ENCODE assay signal across 8 mouse cellular contexts in the genomic region with DNA sequence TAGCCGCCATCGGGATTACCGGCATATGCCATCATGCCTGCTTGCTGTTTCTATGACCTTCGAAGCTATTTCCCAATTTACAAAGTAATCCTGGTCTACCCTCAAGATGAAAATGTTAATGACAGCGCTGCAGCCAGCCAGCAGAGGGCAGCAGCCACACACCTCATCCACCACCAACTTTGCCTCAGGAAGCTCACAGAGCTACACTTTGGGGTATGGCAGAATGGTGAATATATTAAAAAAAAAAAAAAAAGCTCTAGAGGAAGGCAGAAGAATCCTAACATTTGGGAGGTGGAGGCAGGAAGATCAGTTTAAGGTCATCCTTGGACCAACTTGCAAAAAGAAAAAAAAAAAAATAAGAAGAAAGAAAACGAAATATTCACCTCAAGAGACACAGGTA. TPM values are rescaled to one million over a fixed set of nuclear protein-coding genes. Genes with fewer than 3 reads are reported as not detected.
DNase-seq lines count a peak whose midpoint lies in the region; ATAC-seq and TF ChIP-seq lines count a peak whose summit lies in the region.

No protein-coding gene starts in this region.

- ATAC-seq in intestine, postnatal 0 days = no peak
- no peak for ATAC-seq in limb, embryonic 11.5 days (ENCODE audit: insufficient number of reproducible peaks, low FRiP score, low TSS enrichment, low read depth)
- no peak for ATAC-seq in neural tube, embryonic 11.5 days (ENCODE audit: insufficient read depth, low FRiP score, low TSS enrichment)

- 16% methylated on average over 6 of the region's 6 CpGs for WGBS in intestine, postnatal 0 days
- WGBS in limb, embryonic 11.5 days = 13% methylated on average over 6 of the region's 6 CpGs
- WGBS in neural tube, embryonic 11.5 days = 17% methylated on average over 6 of the region's 6 CpGs

- H3K36me3 ChIP-seq in intestine, postnatal 0 days (ENCODE audit: control insufficient read depth, insufficient read depth) = no peaks in the 10 kb centered on the region
- no peaks in the 10 kb centered on the region for H3K36me3 ChIP-seq in limb, embryonic 11.5 days (ENCODE audit: control insufficient read depth, insufficient read depth, low read length)
- H3K36me3 ChIP-seq in neural tube, embryonic 11.5 days (ENCODE audit: control insufficient read depth, insufficient read depth, low read length) = 0 out of 2 replicates have a peak, but pooled peaks cover 2% of the 10 kb centered on the region

- H3K9me3 ChIP-seq in intestine, postnatal 0 days (ENCODE audit: control insufficient read depth) = no peaks in the 10 kb centered on the region
- no peaks in the 10 kb centered on the region for H3K9me3 ChIP-seq in limb, embryonic 11.5 days (ENCODE audit: control insufficient read depth, low read length)
- H3K9me3 ChIP-seq in neural tube, embryonic 11.5 days (ENCODE audit: control insufficient read depth, low read length) = no peaks in the 10 kb centered on the region

- no peak overlapping the region for H3K4me3 ChIP-seq in intestine, postnatal 0 days (ENCODE audit: low read depth, low read length)
- no peak overlapping the region for H3K4me3 ChIP-seq in limb, embryonic 11.5 days (ENCODE audit: low read depth, low read length)
- no peak overlapping the region for H3K4me3 ChIP-seq in neural tube, embryonic 11.5 days (ENCODE audit: low read depth, low read length)

- peak; percentile 93 for DNase-seq in 3T3-L1 (ENCODE audit: low read depth, low spot score)
- peak; percentile 65 for DNase-seq in Muller cell, postnatal 12 days (ENCODE audit: inconsistent ontology term)
- DNase-seq in cerebellum, adult 9-10 months = peak; percentile 88
- peak; percentile 51 to 87 for DNase-seq in frontal cortex, adult 2 months (ENCODE audit: extremely low spot score in 1 of 2, low spot score in 1 of 2)
- peak; percentile 87 for DNase-seq in limb, embryonic 11.5 days (ENCODE audit: low spot score)
- DNase-seq in neural tube, embryonic 11.5 days (ENCODE audit: low spot score) = peak; percentile 80
- peak; percentile 42 to 45 for DNase-seq in thymus, adult 18-20 months

- no peaks in the 10 kb centered on the region; the same call in 1 of the 2 replicates for H3K4me1 ChIP-seq in intestine, postnatal 0 days (replicated peaks; ENCODE audit: control insufficient read depth, insufficient read depth, low read length)
- H3K4me1 ChIP-seq in limb, embryonic 11.5 days (ENCODE audit: control insufficient read depth, insufficient read depth, low read length) = no peaks in the 10 kb centered on the region
- peaks cover 6% of the 10 kb centered on the region; the same call in 1 of the 2 replicates for H3K4me1 ChIP-seq in neural tube, embryonic 11.5 days (ENCODE audit: control insufficient read depth, insufficient read depth, low read length)

- no peak overlapping the region for H3K4me2 ChIP-seq in intestine, postnatal 0 days (replicated peaks; ENCODE audit: low read depth)
- H3K4me2 ChIP-seq in limb, embryonic 11.5 days (ENCODE audit: low read depth, severe bottlenecking) = no peak overlapping the region
- H3K4me2 ChIP-seq in neural tube, embryonic 11.5 days (ENCODE audit: low read depth) = no peak overlapping the region

- H3K9ac ChIP-seq in intestine, postnatal 0 days (ENCODE audit: low read depth, low read length) = no peak overlapping the region
- no peak overlapping the region for H3K9ac ChIP-seq in limb, embryonic 11.5 days (ENCODE audit: low read length)
- no peak overlapping the region for H3K9ac ChIP-seq in neural tube, embryonic 11.5 days (ENCODE audit: low read length)

- H3K27me3 ChIP-seq in intestine, postnatal 0 days (replicated peaks; ENCODE audit: control insufficient read depth, insufficient read depth, low read length) = no peaks in the 10 kb centered on the region
- H3K27me3 ChIP-seq in limb, embryonic 11.5 days (ENCODE audit: control insufficient read depth, insufficient read depth, low read length) = no peaks in the 10 kb centered on the region
- no peaks in the 10 kb centered on the region for H3K27me3 ChIP-seq in neural tube, embryonic 11.5 days (ENCODE audit: control insufficient read depth, insufficient read depth, low read length)

- H3K27ac ChIP-seq in intestine, postnatal 0 days (ENCODE audit: low read depth, low read length) = no peak overlapping the region
- H3K27ac ChIP-seq in limb, embryonic 11.5 days (replicated peaks; ENCODE audit: low read depth, low read length) = no peak overlapping the region
- no peak overlapping the region for H3K27ac ChIP-seq in neural tube, embryonic 11.5 days (ENCODE audit: low read depth, low read length)

- peak; percentile 93 for TF ChIP-seq CTCF in intestine, postnatal 0 days (IDR thresholded peaks at IDR 0.05; ENCODE audit: low read depth)

RNA-seq across cellular contexts. Expression of a gene that starts 20.6 kb away (rescaled TPM):
- polyA plus RNA-seq in frontal cortex, adult 2 months (2012; rRNA removed) = 44.5 and 50.3 TPM in 2 replicates
- 10.7 and 12.1 TPM in 2 replicates for polyA plus RNA-seq in intestine, postnatal 0 days (2015; fragmentation: Nextera tagmentation; extraction: Ambion mirVana)
- polyA plus RNA-seq in limb, embryonic 11.5 days (2014; fragmentation: Nextera tagmentation; extraction: Ambion mirVana) = 52.8 and 60.8 TPM in 2 replicates
- 57.8 and 59.3 TPM in 2 replicates for polyA plus RNA-seq in neural tube, embryonic 11.5 days (2014; fragmentation: Nextera tagmentation; extraction: Ambion mirVana)

RNA-seq across cellular contexts. Expression of a gene that starts 57.5 kb away (rescaled TPM):
- polyA plus RNA-seq in frontal cortex, adult 2 months (2012; rRNA removed) = 63.7 and 70.1 TPM in 2 replicates
- 4.7 and 6.1 TPM in 2 replicates for polyA plus RNA-seq in intestine, postnatal 0 days (2015; fragmentation: Nextera tagmentation; extraction: Ambion mirVana)
- polyA plus RNA-seq in limb, embryonic 11.5 days (2014; fragmentation: Nextera tagmentation; extraction: Ambion mirVana) = 15.2 and 17.0 TPM in 2 replicates
- polyA plus RNA-seq in neural tube, embryonic 11.5 days (2014; fragmentation: Nextera tagmentation; extraction: Ambion mirVana) = 37.3 and 38.1 TPM in 2 replicates
